Mouse (Mus musculus): ENCODE results near the gene Cd55b.
A peak's percentile ranks its signal among the peaks of the same experiment; 100 is the strongest.

DNA sequence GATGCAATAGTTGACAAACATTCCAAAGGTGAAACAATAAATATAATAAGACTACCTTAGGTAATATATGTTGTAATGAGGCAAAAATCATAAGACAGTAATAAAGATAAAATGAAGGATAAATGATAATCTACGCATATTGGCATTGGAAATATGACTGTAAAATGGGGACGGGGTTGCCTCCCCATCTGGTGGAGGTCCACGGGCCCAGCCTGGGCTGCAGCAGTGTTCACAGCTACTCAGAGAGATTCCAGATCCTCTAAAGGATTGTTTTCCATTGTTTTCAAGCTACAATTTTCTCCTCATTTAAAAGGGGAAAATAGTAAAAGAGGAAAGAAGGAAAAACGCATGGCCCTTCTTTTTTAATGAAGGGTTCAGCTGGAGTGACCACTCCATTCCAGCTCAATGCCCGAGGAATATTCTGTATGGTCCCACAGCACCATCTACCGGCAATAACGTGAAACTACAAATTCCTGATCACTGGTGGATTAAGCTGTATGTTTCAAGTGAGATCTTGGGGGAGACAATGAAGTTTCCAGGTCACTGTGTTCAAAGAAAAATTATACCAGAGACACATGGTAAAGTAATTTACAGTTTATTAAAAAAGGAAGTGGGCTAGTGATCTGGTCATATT, 50.8 kb downstream of the Cd55b start:
- peak; percentile 38; the same call in 1 of the 2 replicates for TF ChIP-seq CTCF (IDR thresholded peaks at IDR 0.05; ENCODE audit: control insufficient read depth, insufficient read depth, low read length)
- no peak for TF ChIP-seq POLR2A (IDR thresholded peaks at IDR 0.05; ENCODE audit: borderline replicate concordance, control insufficient read depth, low read depth, low read length)

Measured in bone marrow, adult 2 months (tissue).